Mouse (Mus musculus) spleen, postnatal 14 days (tissue): ENCODE data around the gene Igsf21.

Experiments used
- DNase-seq, 2 experiments: peaks; one replicate each; pipeline ENCODE4 v3.0.0; 2021 to 2022; ENCODE audit warnings: low spot score in 2 of 2

The Igsf21 gene

GRCm38 (mm10) chr4:140101106-140101505 lies 145.5 kb downstream of the Igsf21 start:
- DNase-seq: no peak

- no peak for DNase-seq
These were observed 146.4 kb downstream of the Igsf21 start for GRCm38 (mm10) chr4:140100141-140100540.

- DNase-seq: no peak
These were observed 150.3 kb downstream of the Igsf21 start for GRCm38 (mm10) chr4:140096283-140096682.

- no peak for DNase-seq
These were observed 151.7 kb downstream of the Igsf21 start for GRCm38 (mm10) chr4:140094835-140095234.

GRCm38 (mm10) chr4:140092367-140092766 lies 154.2 kb downstream of the Igsf21 start:
- no peak for DNase-seq

GRCm38 (mm10) chr4:140091693-140092092 lies 154.9 kb downstream of the Igsf21 start:
- DNase-seq: no peak

GRCm38 (mm10) chr4:140089676-140090075 lies 156.9 kb downstream of the Igsf21 start:
- no peak for DNase-seq

- no peak for DNase-seq
These were observed 157.7 kb downstream of the Igsf21 start for GRCm38 (mm10) chr4:140088711-140089440.

GRCm38 (mm10) chr4:140086192-140086591 lies 160.4 kb downstream of the Igsf21 start:
- no peak for DNase-seq

- no peak for DNase-seq
These were observed 162.0 kb downstream of the Igsf21 start for GRCm38 (mm10) chr4:140084521-140085011.

GRCm38 (mm10) chr4:140084064-140084463 lies 162.5 kb downstream of the Igsf21 start:
- no peak for DNase-seq

GRCm38 (mm10) chr4:140078416-140078815 lies 168.2 kb downstream of the Igsf21 start:
- DNase-seq: no peak

- no peak for DNase-seq
These were observed 169.0 kb downstream of the Igsf21 start for GRCm38 (mm10) chr4:140077615-140078014.

GRCm38 (mm10) chr4:140076852-140077563 lies 169.6 kb downstream of the Igsf21 start:
- no peak for DNase-seq

GRCm38 (mm10) chr4:140076428-140076827 lies 170.2 kb downstream of the Igsf21 start:
- DNase-seq: no peak

GRCm38 (mm10) chr4:140071047-140071446 lies 175.5 kb downstream of the Igsf21 start:
- no peak for DNase-seq

- no peak for DNase-seq
These were observed 176.3 kb downstream of the Igsf21 start for GRCm38 (mm10) chr4:140070331-140070652.

- DNase-seq: no peak
These were observed 176.8 kb downstream of the Igsf21 start for GRCm38 (mm10) chr4:140069563-140070330.

GRCm38 (mm10) chr4:140068468-140068867 lies 178.1 kb downstream of the Igsf21 start:
- DNase-seq: no peak

- no peak for DNase-seq
These were observed 180.6 kb downstream of the Igsf21 start for GRCm38 (mm10) chr4:140066011-140066410.

GRCm38 (mm10) chr4:140063153-140063671 lies 183.4 kb downstream of the Igsf21 start:
- no peak for DNase-seq

GRCm38 (mm10) chr4:140060251-140060650 lies 186.3 kb downstream of the Igsf21 start:
- no peak for DNase-seq
